Mouse (Mus musculus): ENCODE measurements around the gene Rnf144b.

Gene Rnf144b

GRCm38 (mm10) chr13:47122537-47123430 is at the start of gene Rnf144b:
Gene Rnf144b, plus strand, starts transcription at chr13:47122656.
- DNase-seq (ENCODE audit: low spot score in 2 of 2): peak in 1 of 2 experiments; percentile 30

DNA sequence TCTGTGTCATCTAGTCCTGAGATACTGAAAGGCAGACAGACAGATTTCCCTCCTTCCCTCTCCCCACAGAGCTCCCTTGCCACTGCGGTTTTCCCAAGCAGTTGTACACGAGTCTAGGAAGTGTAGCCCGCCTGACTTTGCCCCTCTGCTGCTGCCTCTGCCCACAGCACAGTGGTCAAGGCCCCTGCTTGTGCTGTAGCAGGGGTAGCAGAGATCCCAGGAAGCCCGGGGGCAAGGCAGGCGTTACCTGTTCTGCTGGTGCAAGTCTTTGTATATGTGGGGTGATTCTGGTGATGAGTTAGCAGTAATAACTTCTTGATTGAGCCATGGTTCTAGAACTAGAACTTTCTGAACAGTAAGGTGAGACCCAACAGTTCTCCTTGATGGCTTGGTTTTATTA is 46.3 kb upstream of the Rnf144b start:
- no peak for DNase-seq (ENCODE audit: low spot score in 2 of 2)

DNA sequence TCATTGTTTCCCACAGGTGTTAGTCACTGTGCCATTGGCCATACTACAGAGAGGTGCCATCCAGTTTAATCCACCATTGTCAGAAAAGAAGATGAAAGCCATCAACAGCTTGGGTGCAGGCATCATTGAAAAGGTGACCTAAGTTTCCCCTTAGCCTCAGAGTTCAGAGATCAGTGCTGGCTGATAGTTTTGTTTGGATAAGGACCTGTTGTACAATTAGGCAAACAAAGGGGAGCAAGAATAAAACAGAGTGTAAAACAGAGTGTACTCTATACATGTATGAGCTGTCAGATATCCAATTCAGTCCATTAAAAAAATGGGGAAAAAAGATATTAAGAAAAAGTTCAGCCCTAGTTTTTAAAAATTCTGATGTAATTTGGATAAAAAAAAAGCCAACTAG is 45.1 kb upstream of the Rnf144b start:
- DNase-seq (ENCODE audit: low spot score in 2 of 2): no peak

DNA sequence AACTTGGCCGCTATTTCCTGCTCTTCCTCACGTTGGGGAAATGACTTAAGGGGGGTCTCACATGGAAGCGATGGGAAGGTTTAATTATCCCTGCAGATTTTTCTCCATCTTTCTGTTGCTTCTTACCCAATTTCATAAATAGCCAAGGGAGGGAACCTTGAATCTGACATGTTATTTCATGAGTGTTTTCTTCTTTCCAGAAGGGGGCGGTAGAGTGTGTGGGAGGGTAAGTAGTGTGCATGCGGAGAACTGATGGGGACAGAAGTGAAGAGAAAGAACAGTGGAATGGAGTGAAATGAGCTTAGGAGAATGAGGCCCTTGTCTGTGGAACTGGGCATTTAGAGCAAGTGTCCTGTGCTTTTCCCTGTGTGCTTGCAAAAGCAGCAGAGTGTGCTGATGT is 43.7 kb upstream of the Rnf144b start:
- DNase-seq (ENCODE audit: low spot score in 2 of 2): no peak

DNA sequence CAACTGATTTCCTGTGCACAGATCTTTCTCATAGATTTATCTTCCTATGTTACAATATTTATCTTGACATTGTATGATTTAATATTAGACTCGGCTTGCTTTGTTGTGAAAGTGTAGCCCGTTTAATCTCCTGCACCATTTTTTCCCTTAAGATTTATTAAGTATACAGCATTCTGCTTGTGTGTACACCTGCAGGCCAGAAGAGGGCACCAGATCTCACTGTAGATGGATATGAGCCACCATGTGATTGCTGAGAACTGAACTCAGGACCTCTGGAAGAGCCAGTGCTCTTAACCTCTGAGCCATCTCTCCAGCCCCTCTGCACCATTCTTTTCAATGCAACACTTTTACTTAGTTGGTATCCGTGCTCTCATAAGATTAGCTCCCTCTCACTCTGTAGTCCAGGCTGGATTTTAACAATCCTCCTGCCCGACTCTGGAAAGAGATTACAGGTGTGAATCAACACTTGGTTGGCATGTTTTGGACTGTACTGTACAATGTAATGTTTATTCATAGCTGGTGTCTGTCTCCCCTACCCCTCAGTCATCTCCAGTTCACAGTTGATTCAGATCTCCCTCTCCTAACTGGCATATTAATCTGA is 41.5 kb upstream of the Rnf144b start:
- no peak for DNase-seq (ENCODE audit: low spot score in 2 of 2)

DNA sequence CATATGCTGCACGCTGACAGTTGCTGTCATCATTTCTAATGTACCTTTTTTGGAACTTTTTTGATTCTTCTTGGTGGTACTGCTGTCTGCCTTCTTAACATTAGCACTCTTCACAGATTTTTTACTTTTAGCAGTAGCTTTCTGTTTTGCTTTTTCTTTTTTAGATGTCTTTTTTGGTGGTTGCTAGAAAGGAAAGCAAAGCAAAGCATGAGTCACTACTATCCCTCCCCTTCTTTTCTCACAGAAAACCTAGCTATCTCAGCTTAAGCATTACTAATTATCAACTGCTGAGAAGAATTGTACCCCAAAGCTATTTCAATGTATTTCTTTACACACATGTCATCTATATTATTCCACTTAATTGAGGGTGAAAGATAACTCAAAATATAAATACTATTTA is 34.0 kb upstream of the Rnf144b start:
- no peak for DNase-seq (ENCODE audit: low spot score in 2 of 2)

DNA sequence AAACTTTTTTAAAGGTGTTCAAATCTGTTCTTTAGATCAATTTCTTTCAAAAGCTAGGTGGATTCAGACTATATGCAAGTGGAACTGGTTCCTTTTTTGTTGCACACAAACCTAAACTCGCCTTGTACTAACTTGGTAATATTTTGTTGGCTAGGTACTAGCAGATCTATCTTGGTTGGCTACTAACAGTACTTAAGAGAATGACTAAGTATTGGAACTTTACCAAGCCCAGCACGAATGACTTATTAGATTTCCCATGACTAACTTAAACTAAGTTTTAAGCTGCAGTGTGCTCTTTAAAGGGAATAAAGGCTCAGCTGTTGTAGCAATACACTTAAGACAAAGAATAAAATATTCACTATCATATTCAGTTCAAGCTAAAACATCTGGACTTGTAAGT is 33.2 kb upstream of the Rnf144b start:
- no peak for DNase-seq (ENCODE audit: low spot score in 2 of 2)

DNA sequence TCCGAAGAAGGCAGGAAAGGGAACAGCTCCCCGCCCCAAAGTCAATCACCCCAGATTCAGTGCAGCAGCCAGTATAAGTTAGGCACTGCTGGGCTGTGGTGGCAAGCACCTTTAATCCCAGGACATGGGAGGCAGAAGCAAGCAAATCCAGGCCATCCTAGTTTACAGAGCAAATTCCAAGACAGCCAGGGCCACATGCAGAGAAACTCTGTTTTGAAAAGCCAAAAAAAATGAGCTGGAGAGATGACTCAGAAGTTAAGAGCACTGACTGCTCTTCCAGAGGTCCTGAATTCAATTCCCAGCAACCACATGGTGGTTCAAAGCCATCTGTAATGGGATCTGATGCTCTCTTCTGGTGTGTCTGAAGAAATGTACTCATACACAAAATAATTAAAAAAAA is 28.7 kb upstream of the Rnf144b start:
- DNase-seq (ENCODE audit: low spot score in 2 of 2): no peak

DNA sequence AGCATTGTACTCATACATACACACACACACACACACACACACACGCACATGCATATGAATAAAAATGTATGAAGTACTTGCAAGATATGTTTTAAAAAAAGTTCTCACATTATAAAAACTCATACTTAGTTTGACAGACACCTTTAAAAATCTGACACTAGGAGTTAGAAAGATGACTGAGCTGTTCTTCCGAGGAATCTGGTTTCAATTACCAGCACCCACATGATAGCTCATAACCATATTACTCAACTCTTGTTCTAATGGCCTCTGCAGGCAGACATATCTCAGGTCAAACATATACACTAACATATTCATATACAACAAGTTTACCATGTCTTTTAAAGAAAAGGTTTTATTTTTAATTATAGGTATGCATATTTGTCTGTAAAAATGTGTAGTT is 25.9 kb upstream of the Rnf144b start:
- DNase-seq (ENCODE audit: low spot score in 2 of 2): no peak

GRCm38 (mm10) chr13:47099265-47099664 is 23.2 kb upstream of the Rnf144b start:
- no peak for DNase-seq (ENCODE audit: low spot score in 2 of 2)

DNA sequence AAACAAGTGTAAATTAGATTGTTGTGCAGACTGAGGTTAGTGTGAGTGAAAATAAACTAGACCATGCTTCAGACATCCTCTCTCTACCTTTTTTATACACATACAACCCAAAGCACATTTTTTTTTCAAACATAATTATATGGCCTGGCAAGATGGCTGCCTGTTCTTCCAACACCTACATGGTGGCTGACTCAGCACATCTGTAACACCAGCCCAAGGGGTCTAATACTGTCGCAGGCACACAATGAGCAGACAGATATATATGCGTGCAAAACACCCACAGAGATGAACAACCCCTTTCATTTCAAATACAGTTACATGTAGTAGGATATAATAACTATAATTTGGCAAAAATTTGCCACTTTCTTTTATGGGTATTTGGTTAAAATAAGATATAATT is 21.9 kb upstream of the Rnf144b start:
- no peak for DNase-seq (ENCODE audit: low spot score in 2 of 2)

- no peak for DNase-seq (ENCODE audit: low spot score in 2 of 2)
Observed at GRCm38 (mm10) chr13:47104146-47104545, 18.3 kb upstream of the Rnf144b start.

DNA sequence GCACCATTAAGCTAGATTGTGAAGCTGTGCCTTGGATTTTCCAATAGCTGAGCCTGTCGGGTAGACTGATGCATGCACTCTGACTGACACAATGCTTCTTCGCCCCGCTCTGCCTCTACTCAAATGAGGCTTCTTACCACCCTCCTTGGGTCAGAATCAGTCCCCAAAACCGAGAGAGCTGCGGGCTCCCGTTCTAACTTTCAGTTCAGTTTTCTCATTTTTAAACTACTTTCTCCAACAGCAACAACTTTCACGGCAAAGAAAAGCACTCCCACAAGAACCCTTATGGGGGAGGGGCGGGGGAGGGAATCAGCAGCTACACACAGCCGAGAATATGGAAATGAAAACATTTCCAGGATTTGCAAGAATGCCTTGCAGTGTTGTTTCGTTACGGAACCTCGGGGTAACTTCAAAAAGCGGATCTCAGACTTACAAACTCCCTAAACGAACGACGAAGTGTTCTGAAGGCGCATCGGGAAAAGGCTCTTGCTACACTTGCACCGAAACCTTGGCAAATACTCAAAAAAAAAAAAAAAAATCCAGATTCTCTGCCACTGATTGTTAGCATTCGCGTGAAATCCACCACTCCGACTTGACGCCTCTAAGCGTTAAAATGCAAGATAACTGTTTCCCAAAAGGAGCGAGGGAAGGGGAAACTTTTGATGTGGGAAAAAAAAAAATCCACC is 17.5 kb upstream of the Rnf144b start:
- DNase-seq (ENCODE audit: low spot score in 2 of 2): no peak

GRCm38 (mm10) chr13:47105711-47106579 is 16.5 kb upstream of the Rnf144b start, which contains the start of gene Dek:
Gene Dek, minus strand, starts transcription at chr13:47106201.
- peak; percentile 67 to 76 for DNase-seq (ENCODE audit: low spot score in 2 of 2)

- no peak for DNase-seq (ENCODE audit: low spot score in 2 of 2)
Observed at GRCm38 (mm10) chr13:47106580-47106888, 15.9 kb upstream of the Rnf144b start.

DNA sequence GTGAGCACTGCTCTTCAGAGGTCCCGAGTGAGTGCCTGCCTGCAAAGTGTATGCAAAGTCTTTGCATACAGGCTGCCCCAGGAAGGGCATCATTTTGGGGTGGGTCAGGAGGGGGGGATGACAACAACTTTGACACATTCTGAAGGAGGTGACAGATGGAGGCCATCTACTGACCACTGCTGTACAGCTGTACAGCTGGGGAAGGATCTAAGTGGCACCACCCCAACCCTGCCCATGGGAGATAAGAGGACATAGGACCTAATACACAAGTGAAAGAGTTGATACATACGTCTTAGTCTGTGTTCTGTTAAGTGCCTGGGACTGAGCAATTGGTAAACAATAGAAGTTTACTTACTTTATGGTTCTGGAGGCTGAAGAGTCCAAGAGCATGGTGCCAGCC is 13.2 kb upstream of the Rnf144b start:
- DNase-seq (ENCODE audit: low spot score in 2 of 2): no peak

GRCm38 (mm10) chr13:47111185-47111584 is 11.3 kb upstream of the Rnf144b start:
- DNase-seq (ENCODE audit: low spot score in 2 of 2): no peak

GRCm38 (mm10) chr13:47112056-47112455 is 10.4 kb upstream of the Rnf144b start:
- no peak for DNase-seq (ENCODE audit: low spot score in 2 of 2)

DNA sequence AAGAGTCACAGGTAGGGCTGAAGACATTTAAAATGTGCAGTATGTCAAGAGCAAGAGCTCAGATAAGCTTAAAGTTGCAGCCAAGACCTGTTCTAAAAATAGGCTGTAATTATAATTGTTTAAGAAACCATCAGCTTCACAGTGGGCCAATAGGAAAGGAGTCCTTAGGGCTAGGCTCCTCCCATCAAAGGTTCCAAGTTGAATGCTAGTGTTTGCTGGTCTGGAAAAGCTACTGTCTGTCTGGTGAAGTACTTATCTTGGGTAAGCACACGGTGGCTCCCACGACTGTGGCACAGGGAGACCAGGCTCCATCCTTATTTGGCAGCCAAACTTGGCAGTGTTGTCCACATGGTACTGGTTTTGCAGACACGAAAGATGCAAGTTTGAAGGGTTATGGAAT is 9.5 kb upstream of the Rnf144b start:
- no peak for DNase-seq (ENCODE audit: low spot score in 2 of 2)

DNA sequence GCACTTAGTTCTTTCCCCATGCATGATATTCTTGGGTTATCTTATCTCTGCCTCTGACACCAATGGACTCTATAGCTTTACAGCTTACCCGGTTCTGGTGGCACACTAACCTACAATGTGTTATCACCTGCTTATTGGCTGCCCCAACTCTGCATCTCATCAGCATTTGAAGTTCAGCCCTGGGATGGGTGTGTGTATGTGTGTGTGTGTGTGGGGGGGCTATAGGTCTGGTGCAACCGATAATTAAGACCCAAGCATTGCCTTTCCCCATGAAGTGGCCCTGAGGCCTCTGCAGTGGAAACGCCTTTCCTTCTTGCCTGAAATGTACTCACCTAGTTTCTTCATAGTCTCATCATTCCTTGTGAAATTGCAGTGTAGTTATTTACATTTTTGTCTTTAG is 6.5 kb upstream of the Rnf144b start:
- DNase-seq (ENCODE audit: low spot score in 2 of 2): no peak

GRCm38 (mm10) chr13:47121333-47121889 is 1.0 kb upstream of the Rnf144b start:
- no peak for DNase-seq (ENCODE audit: low spot score in 2 of 2)

DNA sequence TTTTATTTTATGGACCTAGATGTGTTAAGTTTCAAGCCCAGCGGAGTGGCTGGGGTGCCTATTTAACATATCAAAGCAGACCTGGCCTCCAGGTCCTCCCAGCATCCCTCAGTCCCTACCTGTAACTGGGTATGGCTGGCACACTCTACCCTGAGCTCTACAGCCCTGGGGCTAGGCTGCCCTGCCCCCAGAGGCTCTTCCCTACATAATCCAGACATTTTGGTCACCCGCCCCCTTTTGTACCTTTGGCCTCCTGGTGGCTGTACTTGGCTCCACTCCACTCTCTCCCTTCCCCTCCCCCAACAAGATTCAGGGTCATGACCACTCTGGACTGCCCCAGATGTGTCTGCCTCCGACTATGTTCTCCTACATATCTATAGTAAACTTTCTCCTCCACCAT is 2.0 kb downstream of the Rnf144b start:
- DNase-seq (ENCODE audit: low spot score in 2 of 2): no peak

All from frontal cortex, postnatal 14 days (tissue).